Mouse (Mus musculus): ENCODE data around the gene Gm4792.

- no peak for TF ChIP-seq CTCF (IDR thresholded peaks at IDR 0.05; ENCODE audit: low read depth)
- no peak for TF ChIP-seq EP300 (optimal IDR thresholded peaks at IDR 0.05)
Observed at GRCm38 (mm10) chr10:94265656-94266542, 32.6 kb downstream of the Gm4792 start.

Data from stomach, postnatal 0 days (tissue).